Mouse (Mus musculus): ENCODE measurements at regions not wholly inside any gene's neighbourhood (a gene's known extent, or its start where the extent isn't known, plus 50 kb on each side); places are given as distances from the start of the nearest gene placed in this dataset.

DNA sequence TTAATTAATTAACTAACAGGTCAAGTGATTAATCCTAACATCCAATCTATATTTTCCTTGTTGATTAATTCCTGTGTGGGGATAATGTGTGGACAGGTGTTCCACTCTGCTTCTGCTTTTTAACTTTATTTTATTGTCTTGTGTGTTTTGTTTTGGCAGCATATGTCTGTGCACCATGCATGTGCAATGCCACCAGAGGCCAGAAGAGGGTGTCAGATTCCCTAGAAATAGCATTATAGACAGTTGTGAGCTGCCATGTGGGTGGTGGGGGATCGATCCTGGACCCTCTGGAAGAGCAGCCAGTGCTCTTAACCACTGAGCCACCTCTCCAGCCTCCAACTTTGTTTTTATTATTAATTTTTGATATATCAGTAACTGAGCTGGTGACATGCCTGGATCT lies 65.6 kb downstream of the En1 start:
- DNase-seq, result no peak

DNA sequence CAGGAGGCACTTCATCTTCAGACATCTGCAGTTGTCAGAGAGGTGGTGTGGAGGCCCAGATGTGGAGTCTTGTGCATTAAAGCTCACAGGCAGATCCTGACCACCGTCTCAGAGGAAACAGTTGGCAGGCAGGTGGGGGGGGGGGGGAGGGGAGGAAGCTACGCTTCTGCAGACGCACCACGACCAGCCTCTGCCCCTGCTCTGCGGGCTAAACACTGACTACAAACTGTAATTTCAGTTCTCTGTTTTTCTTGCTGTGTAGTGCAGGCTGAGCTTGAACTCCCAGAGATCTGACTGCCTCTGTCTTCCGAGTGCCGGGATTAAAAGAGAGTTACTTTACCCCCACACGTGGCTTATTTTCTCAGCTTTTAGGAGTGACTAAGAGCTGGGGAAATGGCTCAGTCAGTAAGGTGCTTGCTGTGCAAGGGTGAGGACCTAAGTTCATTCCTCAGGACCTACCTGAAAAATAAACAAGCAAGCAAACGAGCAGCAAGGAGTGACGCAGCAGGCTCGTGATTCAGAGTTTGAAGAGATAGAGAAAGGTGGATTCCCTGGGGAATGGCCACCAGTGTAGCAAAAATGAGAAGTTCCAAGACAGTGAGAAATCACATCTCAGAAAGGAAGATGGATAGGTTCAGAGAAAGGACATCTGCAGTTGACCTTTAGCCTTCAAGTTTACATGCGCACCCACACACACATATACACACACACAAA lies 81.5 kb downstream of the En1 start:
- DNase-seq, result no peak

GRCm38 (mm10) chr1:120685650-120686244 lies 83.5 kb downstream of the En1 start:
- DNase-seq, result peak in 1 of 2 experiments; percentile 1

DNA sequence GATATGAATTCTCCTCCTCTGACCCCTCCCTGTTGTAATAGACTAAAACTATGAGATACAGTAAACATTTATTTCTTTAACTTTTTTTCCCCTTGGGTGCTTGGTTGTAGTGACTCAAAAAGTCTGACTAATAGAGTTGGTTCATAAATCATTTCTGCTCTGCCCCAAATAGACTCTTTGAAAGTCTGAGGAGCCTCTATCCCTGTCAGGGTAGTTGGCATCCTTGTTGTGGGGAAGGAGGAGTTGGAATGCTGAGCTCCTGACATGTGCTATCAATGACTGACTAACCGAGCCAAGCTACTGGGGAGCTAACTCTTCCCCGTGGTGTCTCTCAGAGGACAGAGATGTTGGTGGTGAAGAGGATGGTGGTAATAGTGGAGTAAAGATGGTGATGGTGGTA lies 89.4 kb downstream of the En1 start:
- no peak for DNase-seq

DNA sequence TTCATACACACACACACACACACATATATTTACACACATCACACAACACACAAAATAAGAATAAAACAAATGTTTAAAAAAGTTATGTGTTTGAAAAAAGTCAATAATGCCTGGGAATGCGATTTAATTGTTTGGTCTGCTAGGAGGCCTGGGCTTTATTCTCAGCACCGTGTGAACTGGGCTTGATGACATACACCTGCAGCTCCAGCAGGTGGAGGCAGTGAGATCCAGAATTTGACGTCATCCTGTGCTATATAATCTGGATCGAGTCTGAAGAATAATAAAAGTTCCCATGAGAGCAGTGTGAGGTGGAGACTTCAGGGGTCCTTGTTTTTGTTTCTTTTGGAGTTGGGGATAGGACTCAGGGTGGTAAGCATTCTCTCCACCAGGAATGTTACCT lies 96.0 kb downstream of the En1 start:
- DNase-seq, result no peak

- no peak for DNase-seq
These were observed 102.0 kb downstream of the En1 start for GRCm38 (mm10) chr1:120704201-120704600.

DNA sequence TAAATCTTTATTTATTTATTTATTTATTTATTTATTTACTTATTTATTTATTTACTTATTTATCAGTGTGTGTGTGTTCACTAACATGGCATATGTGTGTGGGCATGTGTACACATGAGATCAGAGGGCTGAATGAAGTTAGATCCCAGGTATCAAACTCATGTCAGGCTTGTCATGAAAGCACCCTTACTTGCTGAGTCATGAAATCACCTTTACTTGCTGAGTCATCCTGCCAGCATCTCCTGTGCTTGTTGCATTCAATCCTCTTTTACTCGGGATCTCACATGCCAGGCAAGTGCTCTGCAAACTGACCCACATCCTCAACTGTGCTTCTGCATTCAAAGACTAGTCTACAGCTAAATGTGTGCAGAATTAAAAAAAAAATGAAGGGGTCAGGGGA lies 103.8 kb downstream of the En1 start:
- no peak for DNase-seq

- no peak for DNase-seq
These were observed 106.3 kb downstream of the En1 start for GRCm38 (mm10) chr1:120708511-120708910.

- no peak for DNase-seq
These were observed 113.1 kb downstream of the En1 start for GRCm38 (mm10) chr1:120715105-120715877.

DNA sequence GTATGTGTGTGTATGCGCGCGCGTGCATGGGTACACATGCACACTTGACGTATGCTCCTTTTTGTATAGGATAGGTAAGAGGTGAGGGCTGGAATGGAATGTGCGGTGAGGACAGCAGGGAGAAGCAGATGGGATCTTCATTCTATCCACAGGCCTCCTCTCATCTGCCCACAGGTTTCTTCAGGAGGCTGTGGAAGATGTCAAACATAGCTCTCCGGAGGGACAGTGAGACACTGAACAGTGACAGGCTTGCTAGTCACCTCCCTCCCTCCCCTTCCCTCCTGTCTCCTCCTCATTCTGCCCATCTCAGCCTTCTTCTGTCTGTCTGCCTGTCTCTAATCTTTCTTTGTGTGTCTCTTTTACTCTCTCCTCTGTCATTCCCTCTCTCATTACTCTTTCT lies 124.6 kb downstream of the En1 start:
- no peak for DNase-seq

DNA sequence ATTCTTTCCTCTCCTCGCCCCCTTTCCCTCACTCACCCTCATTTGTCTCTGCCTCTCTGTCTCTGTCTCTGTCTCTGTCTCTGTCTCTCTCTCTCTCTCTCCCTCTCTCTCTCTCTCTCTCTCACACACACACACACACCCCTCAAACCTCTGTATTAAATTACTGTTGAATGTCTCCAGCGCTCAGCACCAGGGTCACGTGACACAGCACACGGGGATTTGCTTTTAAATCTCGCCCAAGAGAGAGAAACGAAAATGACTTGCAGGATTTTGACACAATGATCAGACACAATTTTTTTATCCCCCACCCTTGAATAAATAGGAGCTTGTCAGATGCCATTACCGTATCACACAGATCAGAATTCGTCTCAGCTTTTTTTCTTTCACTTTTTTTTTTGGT lies 125.2 kb downstream of the En1 start:
- no peak for DNase-seq

DNA sequence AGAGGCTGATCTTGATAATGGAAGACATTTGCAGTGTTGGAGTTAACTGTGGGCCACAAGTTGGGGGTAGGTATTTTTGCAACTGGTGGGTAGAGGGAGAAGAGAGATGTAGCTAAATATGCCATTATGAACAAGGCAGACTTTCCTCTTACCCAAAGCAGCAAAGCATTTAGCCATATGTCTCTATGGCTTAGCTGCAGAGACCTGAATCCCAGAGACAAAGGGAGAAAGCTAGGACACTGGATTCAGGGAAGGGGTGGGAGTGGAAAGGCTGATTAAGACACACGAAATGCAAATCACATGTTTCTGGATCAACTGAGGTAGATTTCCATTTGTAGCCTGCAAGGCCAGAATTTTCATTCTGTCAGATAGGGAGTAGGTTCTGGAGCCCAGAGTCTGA lies 129.8 kb downstream of the En1 start:
- DNase-seq, result no peak

GRCm38 (mm10) chr1:120733683-120734082 lies 131.5 kb downstream of the En1 start:
- DNase-seq, result no peak

GRCm38 (mm10) chr1:120734846-120735245 lies 132.6 kb downstream of the En1 start:
- DNase-seq, result no peak

DNA sequence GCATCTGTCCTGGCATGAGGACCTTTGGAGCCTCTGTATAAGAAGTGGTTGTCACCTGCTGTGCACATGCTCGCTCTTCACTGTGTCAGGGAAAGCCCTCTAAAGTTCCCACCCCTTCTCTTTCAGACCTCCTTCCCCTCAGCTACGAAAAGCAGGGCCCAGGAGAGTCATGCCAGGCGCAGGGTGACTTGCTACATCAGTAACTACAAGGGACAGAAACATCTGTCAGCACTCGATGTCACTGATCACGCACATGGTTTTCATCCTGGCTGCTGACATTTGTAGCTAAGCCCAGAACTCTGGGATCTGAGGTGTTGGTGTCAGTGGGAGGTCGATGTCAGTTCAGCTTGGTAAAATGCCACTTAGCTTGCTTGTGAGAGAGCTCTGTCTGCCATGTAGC lies 137.3 kb downstream of the En1 start:
- DNase-seq, result no peak

DNA sequence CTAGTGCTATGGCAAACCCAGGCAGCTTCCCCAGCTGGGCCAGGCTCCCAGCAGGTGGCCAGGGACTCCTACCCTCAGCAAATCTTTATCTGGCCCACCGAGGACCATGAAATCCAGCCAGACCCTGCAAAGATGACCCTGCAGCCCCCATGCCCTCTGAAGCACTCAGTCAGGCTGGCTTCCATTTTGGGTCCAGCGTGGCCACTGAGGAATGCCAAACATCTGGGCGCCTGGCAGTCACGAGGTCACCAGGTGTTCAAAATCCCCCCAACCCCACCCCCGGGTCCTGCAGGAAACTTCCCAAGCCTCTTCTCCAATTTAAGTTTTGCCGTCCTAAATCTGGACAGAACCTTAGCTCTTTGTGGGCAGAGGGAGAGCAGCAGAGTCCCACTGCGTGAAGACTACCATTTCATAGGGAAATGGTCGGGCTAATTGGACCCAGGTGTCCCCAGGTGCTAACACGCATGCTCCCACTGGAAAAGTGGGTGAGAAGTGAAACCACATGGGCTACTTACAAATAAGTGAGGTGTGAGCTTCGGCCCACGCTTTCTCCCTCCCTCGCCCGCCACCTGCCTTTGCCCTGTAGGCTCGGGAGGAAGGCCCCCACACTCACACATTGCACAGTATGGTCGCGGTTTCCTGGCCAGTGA lies 139.0 kb downstream of the En1 start:
- no peak for DNase-seq

GRCm38 (mm10) chr1:120748963-120749362 lies 146.7 kb downstream of the En1 start:
- no peak for DNase-seq

DNA sequence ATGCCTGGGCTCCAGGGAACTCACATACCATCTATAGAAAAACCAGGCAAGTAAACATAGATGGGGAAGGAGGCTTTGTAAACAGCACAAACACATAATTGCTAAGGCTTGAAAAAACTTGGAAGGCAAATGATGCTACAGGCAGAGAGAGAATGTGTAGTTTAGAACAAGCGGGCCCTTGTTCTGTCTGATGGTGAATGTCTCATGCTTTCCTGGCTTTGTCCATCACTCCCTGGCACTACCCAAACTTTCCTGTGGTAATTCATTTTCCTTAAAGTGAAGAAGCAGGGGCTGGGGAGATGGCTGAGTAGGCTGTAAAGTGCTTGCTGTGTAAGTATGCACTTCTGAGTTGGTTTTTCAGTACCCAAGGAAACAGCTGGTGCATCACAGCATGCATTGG lies 151.2 kb downstream of the En1 start:
- DNase-seq, result no peak

DNA sequence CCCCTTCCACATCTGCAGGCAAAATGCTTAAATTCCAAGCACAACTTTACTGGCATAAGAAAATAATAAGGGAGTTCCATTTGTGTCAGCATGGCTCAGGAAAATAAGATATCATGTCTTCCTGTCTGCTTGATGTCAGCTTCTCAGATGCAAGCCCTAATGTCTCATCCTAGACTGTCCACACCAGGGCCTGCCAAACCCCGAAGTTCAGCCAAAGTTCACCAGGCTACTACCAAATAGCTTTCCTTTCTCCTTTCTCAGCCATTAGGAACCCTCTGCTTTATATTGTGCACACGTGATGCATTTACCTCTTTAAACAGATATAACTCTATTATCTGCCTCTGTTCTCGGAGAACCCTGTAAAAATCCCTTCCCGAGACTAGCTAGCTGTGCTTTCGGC lies 152.1 kb downstream of the En1 start:
- no peak for DNase-seq

DNA sequence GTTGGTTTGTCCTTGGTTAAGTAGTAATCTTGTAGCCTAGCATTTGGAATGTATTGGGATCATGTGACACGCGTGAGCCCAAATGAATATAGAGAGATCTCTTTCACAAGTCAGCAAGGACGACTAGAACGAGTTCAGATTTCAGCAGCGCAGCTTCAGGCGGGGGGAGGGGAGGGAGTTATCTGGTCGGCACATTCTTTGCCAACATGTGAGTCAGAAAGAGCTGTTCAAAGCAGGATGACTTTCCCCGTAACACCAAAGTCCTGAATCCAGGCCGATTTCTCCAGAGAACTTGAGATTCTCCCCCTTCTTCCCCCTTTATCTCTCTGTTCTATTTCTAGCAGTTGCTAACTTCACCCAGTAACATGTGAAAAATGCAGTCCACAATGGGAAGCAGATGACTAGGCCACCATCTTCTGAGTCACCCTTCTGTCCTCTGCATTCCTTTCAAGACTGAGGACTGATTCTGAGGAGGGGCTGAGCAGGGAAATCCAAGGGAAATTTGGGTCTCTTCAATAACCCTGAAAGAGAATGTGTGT lies 155.1 kb downstream of the En1 start:
- no peak for DNase-seq

DNA sequence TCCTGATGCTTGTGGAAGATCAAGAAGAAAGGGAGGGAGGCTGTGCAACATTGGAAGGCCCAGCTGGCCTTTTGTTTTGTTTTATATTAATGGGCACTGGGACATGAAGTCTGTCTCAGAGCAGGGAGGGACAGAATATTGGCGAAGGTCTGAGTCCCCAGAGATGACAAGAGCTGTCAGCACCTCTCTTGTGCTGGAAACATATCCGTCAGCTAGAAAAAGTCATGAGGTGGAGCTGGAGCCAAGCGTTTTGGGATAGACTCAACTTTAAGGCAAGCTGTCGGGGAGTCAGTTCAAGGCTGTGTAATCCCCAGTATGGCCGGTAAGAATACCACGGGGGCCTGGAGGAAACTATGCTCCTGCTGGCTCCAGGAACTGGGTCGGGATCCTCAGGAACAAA lies 156.0 kb downstream of the En1 start:
- no peak for DNase-seq

GRCm38 (mm10) chr1:120758762-120759161 lies 156.5 kb downstream of the En1 start:
- DNase-seq, result no peak

DNA sequence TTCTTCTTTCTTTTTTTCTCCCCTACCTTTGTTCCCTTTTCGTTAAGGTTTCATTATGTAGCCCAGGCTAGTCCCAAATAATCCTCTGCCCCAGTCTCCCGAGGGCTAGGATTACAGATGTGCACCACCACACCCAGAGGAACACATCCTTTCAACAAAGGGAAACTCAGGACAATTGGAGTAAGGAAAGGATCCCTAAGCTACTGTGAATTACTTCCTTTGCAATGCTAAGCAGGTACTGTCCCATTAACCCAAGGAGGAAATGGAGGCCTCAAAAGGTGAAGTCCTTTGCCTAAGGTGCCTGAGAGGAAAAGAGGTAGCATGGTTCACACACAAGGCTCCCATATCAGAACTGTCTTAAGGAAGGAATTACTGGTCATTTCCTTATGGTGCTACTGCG lies 157.2 kb downstream of the En1 start:
- no peak for DNase-seq

Data from cerebellum, adult 18-20 months (tissue).